Comparison of ENCODE assay signal across 26 mouse cellular contexts in genomic region chr4:128429591-128429990, GRCm38 (mm10).
DNase-seq lines count a peak whose midpoint lies in the region; ATAC-seq and TF ChIP-seq lines count a peak whose summit lies in the region.
"Had no signal": no experiment of that assay in that cellular context is flagged by ENCODE, and none has a peak within 500 bp of the region (broad histone marks: within the 10 kb centered on the region; RNA-seq: fewer than 3 reads in every experiment).

No protein-coding gene starts in this region.

- 81% methylated on average over 8 of the region's 8 CpGs for WGBS in heart, embryonic 12.5 days
- WGBS in midbrain, embryonic 10.5 days = 84% methylated on average over 8 of the region's 8 CpGs
- WGBS in midbrain, embryonic 14.5 days = 66% methylated on average over 8 of the region's 8 CpGs
- 80% methylated on average over 8 of the region's 8 CpGs for WGBS in heart, embryonic 13.5 days
- WGBS in hindbrain, embryonic 15.5 days = 77% methylated on average over 8 of the region's 8 CpGs
- WGBS in forebrain, postnatal 0 days = 84% methylated on average over 8 of the region's 8 CpGs

- DNase-seq in heart, adult 18-20 months = peak; percentile 8 to 27
- no peak for DNase-seq in midbrain, embryonic 10.5 days (ENCODE audit: low spot score)
- no peak for DNase-seq in midbrain, embryonic 14.5 days
- DNase-seq in forebrain, postnatal 0 days = no peak
- DNase-seq: adrenal gland, postnatal 25 days; cerebellum, adult 8-10 months; cerebellum, postnatal 36 days; embryo, embryonic 11 days; gastrocnemius, postnatal 14 days; kidney, adult 11 months; layer of hippocampus, adult 9-11 months; left cerebral cortex, postnatal 4 days; lung, postnatal 36 days; right cerebral cortex, postnatal 14 days had no signal

- H3K4me2 ChIP-seq in heart, embryonic 12.5 days = no peak overlapping the region
- no peak overlapping the region for H3K4me2 ChIP-seq in midbrain, embryonic 14.5 days (ENCODE audit: low read length)
- H3K4me2 ChIP-seq in heart, embryonic 13.5 days = peak overlapping the region; percentile 52; the same call in 1 of the 2 replicates
- H3K4me2 ChIP-seq in hindbrain, embryonic 15.5 days = no peak overlapping the region
- no peak overlapping the region for H3K4me2 ChIP-seq in forebrain, postnatal 0 days (ENCODE audit: low read depth)
- H3K4me2 ChIP-seq: embryonic facial prominence, embryonic 13.5 days; limb, embryonic 15.5 days; lung, embryonic 14.5 days had no signal

- TF ChIP-seq CTCF in forebrain, postnatal 0 days (IDR thresholded peaks at IDR 0.05; ENCODE audit: low read depth) = no peak

- no peak for ATAC-seq in heart, embryonic 12.5 days (ENCODE audit: insufficient number of reproducible peaks, low FRiP score)
- no peak for ATAC-seq in midbrain, embryonic 14.5 days (ENCODE audit: low FRiP score, low TSS enrichment)
- no peak for ATAC-seq in heart, embryonic 13.5 days (ENCODE audit: extremely low read depth, insufficient number of reproducible peaks, low FRiP score, low TSS enrichment)
- 0 out of 2 replicates have a peak, but pooled peaks have one; percentile 44 for ATAC-seq in hindbrain, embryonic 15.5 days (ENCODE audit: low FRiP score, low read depth)
- ATAC-seq in forebrain, postnatal 0 days = no peak
- ATAC-seq: CD4-positive, CD25-positive, alpha-beta regulatory T cell, adult 4 months had no signal

- no peak overlapping the region for H3K27ac ChIP-seq in heart, embryonic 12.5 days (ENCODE audit: poor library complexity, severe bottlenecking)
- peak overlapping the region; percentile 63 for H3K27ac ChIP-seq in midbrain, embryonic 10.5 days (replicated peaks)
- H3K27ac ChIP-seq in midbrain, embryonic 14.5 days (replicated peaks; ENCODE audit: low read depth, low read length) = no peak overlapping the region
- H3K27ac ChIP-seq in heart, embryonic 13.5 days (replicated peaks) = no peak overlapping the region
- H3K27ac ChIP-seq in hindbrain, embryonic 15.5 days (replicated peaks) = peak overlapping the region; percentile 74; the same call in 1 of the 2 replicates
- no peak overlapping the region for H3K27ac ChIP-seq in forebrain, postnatal 0 days (ENCODE audit: low read depth, low read length)
- H3K27ac ChIP-seq: embryonic facial prominence, embryonic 13.5 days; heart, embryonic 15.5 days; kidney, embryonic 15.5 days; limb, embryonic 15.5 days; liver, embryonic 14.5 days had no signal

- H3K36me3 ChIP-seq in heart, embryonic 12.5 days = no peaks in the 10 kb centered on the region
- no peaks in the 10 kb centered on the region for H3K36me3 ChIP-seq in midbrain, embryonic 10.5 days
- no peaks in the 10 kb centered on the region for H3K36me3 ChIP-seq in midbrain, embryonic 14.5 days (ENCODE audit: control insufficient read depth, insufficient read depth, low read length)
- H3K36me3 ChIP-seq in heart, embryonic 13.5 days = no peaks in the 10 kb centered on the region
- H3K36me3 ChIP-seq in hindbrain, embryonic 15.5 days = no peaks in the 10 kb centered on the region
- H3K36me3 ChIP-seq in forebrain, postnatal 0 days (ENCODE audit: insufficient read depth) = no peaks in the 10 kb centered on the region
- H3K36me3 ChIP-seq: embryonic facial prominence, embryonic 13.5 days; heart, embryonic 15.5 days; kidney, embryonic 15.5 days; limb, embryonic 15.5 days had no signal

- H3K9ac ChIP-seq in heart, embryonic 12.5 days = no peak overlapping the region
- no peak overlapping the region for H3K9ac ChIP-seq in midbrain, embryonic 14.5 days (replicated peaks; ENCODE audit: low read length)
- H3K9ac ChIP-seq in heart, embryonic 13.5 days = no peak overlapping the region
- no peak overlapping the region for H3K9ac ChIP-seq in hindbrain, embryonic 15.5 days
- no peak overlapping the region for H3K9ac ChIP-seq in forebrain, postnatal 0 days
- H3K9ac ChIP-seq: embryonic facial prominence, embryonic 13.5 days; heart, embryonic 15.5 days; kidney, embryonic 15.5 days; limb, embryonic 15.5 days; liver, embryonic 14.5 days; lung, embryonic 14.5 days had no signal

- no peaks in the 10 kb centered on the region for H3K27me3 ChIP-seq in heart, embryonic 12.5 days (replicated peaks)
- no peaks in the 10 kb centered on the region for H3K27me3 ChIP-seq in midbrain, embryonic 10.5 days (ENCODE audit: low read depth, poor library complexity, severe bottlenecking)
- H3K27me3 ChIP-seq in midbrain, embryonic 14.5 days (ENCODE audit: control insufficient read depth, insufficient read depth, low read length) = no peaks in the 10 kb centered on the region
- no peaks in the 10 kb centered on the region for H3K27me3 ChIP-seq in heart, embryonic 13.5 days (replicated peaks)
- H3K27me3 ChIP-seq in hindbrain, embryonic 15.5 days = no peaks in the 10 kb centered on the region
- no peaks in the 10 kb centered on the region for H3K27me3 ChIP-seq in forebrain, postnatal 0 days (ENCODE audit: insufficient read depth, low read length)
- H3K27me3 ChIP-seq: embryonic facial prominence, embryonic 13.5 days; kidney, embryonic 15.5 days; limb, embryonic 15.5 days had no signal

- H3K9me3 ChIP-seq in heart, embryonic 12.5 days (replicated peaks) = no peaks in the 10 kb centered on the region
- no peaks in the 10 kb centered on the region for H3K9me3 ChIP-seq in midbrain, embryonic 10.5 days (replicated peaks)
- no peaks in the 10 kb centered on the region; the same call in 1 of the 2 replicates for H3K9me3 ChIP-seq in midbrain, embryonic 14.5 days (ENCODE audit: control insufficient read depth, low read length)
- H3K9me3 ChIP-seq in heart, embryonic 13.5 days = no peaks in the 10 kb centered on the region
- H3K9me3 ChIP-seq in hindbrain, embryonic 15.5 days = no peaks in the 10 kb centered on the region
- no peaks in the 10 kb centered on the region for H3K9me3 ChIP-seq in forebrain, postnatal 0 days (ENCODE audit: low read length)
- H3K9me3 ChIP-seq: embryonic facial prominence, embryonic 13.5 days; heart, embryonic 15.5 days; kidney, embryonic 15.5 days; limb, embryonic 15.5 days had no signal

- peaks cover 17% of the 10 kb centered on the region for H3K4me1 ChIP-seq in heart, embryonic 12.5 days (replicated peaks)
- peaks cover 17% of the 10 kb centered on the region for H3K4me1 ChIP-seq in midbrain, embryonic 10.5 days
- peaks cover 24% of the 10 kb centered on the region for H3K4me1 ChIP-seq in midbrain, embryonic 14.5 days (ENCODE audit: control insufficient read depth, insufficient read depth, low read length)
- peaks cover 17% of the 10 kb centered on the region for H3K4me1 ChIP-seq in heart, embryonic 13.5 days
- H3K4me1 ChIP-seq in hindbrain, embryonic 15.5 days (replicated peaks) = peaks cover 24% of the 10 kb centered on the region
- H3K4me1 ChIP-seq in forebrain, postnatal 0 days (ENCODE audit: insufficient read depth) = peaks cover 13% of the 10 kb centered on the region; the same call in 1 of the 2 replicates
- H3K4me1 ChIP-seq: embryonic facial prominence, embryonic 13.5 days; limb, embryonic 15.5 days; megakaryocyte, embryonic 14.5 days had no signal

- H3K4me3 ChIP-seq in heart, embryonic 12.5 days = no peak overlapping the region
- no peak overlapping the region for H3K4me3 ChIP-seq in midbrain, embryonic 10.5 days
- H3K4me3 ChIP-seq in midbrain, embryonic 14.5 days (replicated peaks; ENCODE audit: low read depth, low read length) = no peak overlapping the region
- no peak overlapping the region for H3K4me3 ChIP-seq in heart, embryonic 13.5 days
- H3K4me3 ChIP-seq in hindbrain, embryonic 15.5 days = no peak overlapping the region
- no peak overlapping the region for H3K4me3 ChIP-seq in forebrain, postnatal 0 days (ENCODE audit: low read depth, low read length)
- H3K4me3 ChIP-seq: embryonic facial prominence, embryonic 13.5 days; erythroblast, embryonic 14.5 days; kidney, embryonic 15.5 days; limb, embryonic 15.5 days; megakaryocyte, embryonic 14.5 days had no signal

Comparison
In these comparisons a context has a peak if more than half of its experiments do, and no peak if none do; other contexts are left out.
1. H3K27ac ChIP-seq: peak in midbrain, embryonic 10.5 days (single experiment) and hindbrain, embryonic 15.5 days (single experiment); none in heart, embryonic 12.5 days (single experiment), midbrain, embryonic 14.5 days (single experiment), heart, embryonic 13.5 days (single experiment) and forebrain, postnatal 0 days (single experiment).
2. DNase-seq: peak in heart, adult 18-20 months (2 of 2); none in midbrain, embryonic 10.5 days (single experiment), midbrain, embryonic 14.5 days (single experiment) and forebrain, postnatal 0 days (single experiment).